Mouse (Mus musculus): ENCODE data around the gene Rnd2. TPM values are rescaled to one million over a fixed set of nuclear protein-coding genes. Genes with fewer than 3 reads are reported as not detected.
A peak's percentile ranks its signal among the peaks of the same experiment; 100 is the strongest.

The Rnd2 gene
- total and polyA plus RNA-seq, 2 experiments from 2014 or later: 5.1 to 6.1 TPM

GRCm38 (mm10) chr11:101519364-101519763, 54.6 kb downstream of the Rnd2 start:
- WGBS: 88% methylated on average over 6 of the region's 6 CpGs
- H3K9me3 ChIP-seq (replicated peaks; ENCODE audit: control insufficient read depth, low read length): no peaks in the 10 kb centered on the region
- H3K4me3 ChIP-seq (ENCODE audit: low read depth, low read length): no peak overlapping the region
- DNase-seq (ENCODE audit: low spot score): no peak
- no peaks in the 10 kb centered on the region for H3K27me3 ChIP-seq (ENCODE audit: control insufficient read depth, insufficient read depth, low read length)
- TF ChIP-seq EP300 (IDR thresholded peaks at IDR 0.05; ENCODE audit: low read depth) (no peak), CTCF (IDR thresholded peaks at IDR 0.05; ENCODE audit: low read depth) (no peak)
- no peak overlapping the region for H3K27ac ChIP-seq (ENCODE audit: low read depth)
- no peaks in the 10 kb centered on the region for H3K4me1 ChIP-seq (ENCODE audit: control insufficient read depth, insufficient read depth)
- H3K36me3 ChIP-seq (replicated peaks; ENCODE audit: control insufficient read depth, insufficient read depth, low read length): peaks cover 18% of the 10 kb centered on the region
- ATAC-seq (ENCODE audit: insufficient read depth, low read depth): no peak
- H3K9ac ChIP-seq (replicated peaks; ENCODE audit: low read depth, low read length): no peak overlapping the region
- H3K4me2 ChIP-seq (ENCODE audit: low read depth, low read length): no peak overlapping the region

Small RNAs within 50 kb of the gene (microRNA-seq; reads per million reads assigned to microRNA genes)
- 2.9 reads per million, percentile 12 among the genes with 10 or more reads in this experiment for gene Mir6929

Other genes with a start within 250 kb of the Rnd2 start
- 12.0 and 16.4 TPM in 2 replicates for gene Ezh1, start 238.5 kb upstream of the Rnd2 start, total RNA-seq (2014; rRNA removed; ENCODE audit: low replicate concordance)
- 12.1 and 13.1 TPM in 2 replicates for gene Ezh1, start 238.5 kb upstream of the Rnd2 start, polyA plus RNA-seq (2015; fragmentation: Nextera tagmentation; extraction: Ambion mirVana)
- 159 and 253 TPM in 2 replicates for gene Ramp2, start 219.0 kb upstream of the Rnd2 start, total RNA-seq (2014; rRNA removed; ENCODE audit: low replicate concordance)
- 181 and 182 TPM in 2 replicates for gene Ramp2, start 219.0 kb upstream of the Rnd2 start, polyA plus RNA-seq (2015; fragmentation: Nextera tagmentation; extraction: Ambion mirVana)
- gene Vps25, start 211.3 kb upstream of the Rnd2 start, total RNA-seq (2014; rRNA removed; ENCODE audit: low replicate concordance): 99.2 and 116 TPM in 2 replicates
- gene Vps25, start 211.3 kb upstream of the Rnd2 start, polyA plus RNA-seq (2015; fragmentation: Nextera tagmentation; extraction: Ambion mirVana): 125 and 130 TPM in 2 replicates
- gene Wnk4, start 204.4 kb upstream of the Rnd2 start, total RNA-seq (2014; rRNA removed; ENCODE audit: low replicate concordance): 2.0 and 3.2 TPM in 2 replicates
- 3.8 and 4.0 TPM in 2 replicates for gene Wnk4, start 204.4 kb upstream of the Rnd2 start, polyA plus RNA-seq (2015; fragmentation: Nextera tagmentation; extraction: Ambion mirVana)
- not detected in 2 replicates for gene Cntd1, start 186.0 kb upstream of the Rnd2 start, total RNA-seq (2014; rRNA removed; ENCODE audit: low replicate concordance)
- gene Cntd1, start 186.0 kb upstream of the Rnd2 start, polyA plus RNA-seq (2015; fragmentation: Nextera tagmentation; extraction: Ambion mirVana): 0.22 and 0.56 TPM in 2 replicates
- gene Coa3, start 185.9 kb upstream of the Rnd2 start, total RNA-seq (2014; rRNA removed; ENCODE audit: low replicate concordance): 175 and 216 TPM in 2 replicates
- 189 and 206 TPM in 2 replicates for gene Coa3, start 185.9 kb upstream of the Rnd2 start, polyA plus RNA-seq (2015; fragmentation: Nextera tagmentation; extraction: Ambion mirVana)
- gene Becn1, start 162.7 kb upstream of the Rnd2 start, total RNA-seq (2014; rRNA removed; ENCODE audit: low replicate concordance): 73.0 and 88.2 TPM in 2 replicates
- 98.9 and 107 TPM in 2 replicates for gene Becn1, start 162.7 kb upstream of the Rnd2 start, polyA plus RNA-seq (2015; fragmentation: Nextera tagmentation; extraction: Ambion mirVana)
- gene Psme3, start 148.8 kb upstream of the Rnd2 start, total RNA-seq (2014; rRNA removed; ENCODE audit: low replicate concordance): 44.7 and 52.2 TPM in 2 replicates
- gene Psme3, start 148.8 kb upstream of the Rnd2 start, polyA plus RNA-seq (2015; fragmentation: Nextera tagmentation; extraction: Ambion mirVana): 47.8 and 52.0 TPM in 2 replicates
- 1.8 and 2.0 TPM in 2 replicates for gene Aoc2, start 139.9 kb upstream of the Rnd2 start, total RNA-seq (2014; rRNA removed; ENCODE audit: low replicate concordance)
- gene Aoc2, start 139.9 kb upstream of the Rnd2 start, polyA plus RNA-seq (2015; fragmentation: Nextera tagmentation; extraction: Ambion mirVana): 0.16 and 0.30 TPM in 2 replicates
- 14.4 and 23.9 TPM in 2 replicates for gene Aoc3, start 134.4 kb upstream of the Rnd2 start, total RNA-seq (2014; rRNA removed; ENCODE audit: low replicate concordance)
- 2.5 and 2.8 TPM in 2 replicates for gene Aoc3, start 134.4 kb upstream of the Rnd2 start, polyA plus RNA-seq (2015; fragmentation: Nextera tagmentation; extraction: Ambion mirVana)
- gene G6pc, start 97.4 kb upstream of the Rnd2 start, total RNA-seq (2014; rRNA removed; ENCODE audit: low replicate concordance): 0.50 TPM in 1 of 2 replicates, not detected in the other
- gene G6pc, start 97.4 kb upstream of the Rnd2 start, polyA plus RNA-seq (2015; fragmentation: Nextera tagmentation; extraction: Ambion mirVana): 0.05 TPM in 1 of 2 replicates, not detected in the other
- 16.8 and 37.5 TPM in 2 replicates for gene Aarsd1, start 47.4 kb upstream of the Rnd2 start, total RNA-seq (2014; rRNA removed; ENCODE audit: low replicate concordance)
- gene Aarsd1, start 47.4 kb upstream of the Rnd2 start, polyA plus RNA-seq (2015; fragmentation: Nextera tagmentation; extraction: Ambion mirVana): 31.9 and 32.5 TPM in 2 replicates
- 3.7 TPM in 1 of 2 replicates, not detected in the other for gene Gm27029, start 40.2 kb upstream of the Rnd2 start, total RNA-seq (2014; rRNA removed; ENCODE audit: low replicate concordance)
- gene Gm27029, start 40.2 kb upstream of the Rnd2 start, polyA plus RNA-seq (2015; fragmentation: Nextera tagmentation; extraction: Ambion mirVana): 7.3 and 8.2 TPM in 2 replicates
- 5.8 and 7.5 TPM in 2 replicates for gene Rundc1, start 39.9 kb upstream of the Rnd2 start, total RNA-seq (2014; rRNA removed; ENCODE audit: low replicate concordance)
- 10.3 and 11.7 TPM in 2 replicates for gene Rundc1, start 39.9 kb upstream of the Rnd2 start, polyA plus RNA-seq (2015; fragmentation: Nextera tagmentation; extraction: Ambion mirVana)
- 32.8 and 40.7 TPM in 2 replicates for gene Ptges3l, start 39.7 kb upstream of the Rnd2 start, total RNA-seq (2014; rRNA removed; ENCODE audit: low replicate concordance)
- gene Ptges3l, start 39.7 kb upstream of the Rnd2 start, polyA plus RNA-seq (2015; fragmentation: Nextera tagmentation; extraction: Ambion mirVana): 86.9 and 93.5 TPM in 2 replicates
- gene Rpl27, start 22.7 kb upstream of the Rnd2 start, total RNA-seq (2014; rRNA removed; ENCODE audit: low replicate concordance): 796 and 938 TPM in 2 replicates
- gene Rpl27, start 22.7 kb upstream of the Rnd2 start, polyA plus RNA-seq (2015; fragmentation: Nextera tagmentation; extraction: Ambion mirVana): 242 and 248 TPM in 2 replicates
- gene Ifi35, start 16.6 kb upstream of the Rnd2 start, total RNA-seq (2014; rRNA removed; ENCODE audit: low replicate concordance): 26.3 and 28.9 TPM in 2 replicates
- 23.9 and 24.2 TPM in 2 replicates for gene Ifi35, start 16.6 kb upstream of the Rnd2 start, polyA plus RNA-seq (2015; fragmentation: Nextera tagmentation; extraction: Ambion mirVana)
- gene Vat1, start 1.2 kb downstream of the Rnd2 start, total RNA-seq (2014; rRNA removed; ENCODE audit: low replicate concordance): 82.0 and 84.2 TPM in 2 replicates
- 19.5 and 19.7 TPM in 2 replicates for gene Vat1, start 1.2 kb downstream of the Rnd2 start, polyA plus RNA-seq (2015; fragmentation: Nextera tagmentation; extraction: Ambion mirVana)
- gene Brca1, start 87.0 kb downstream of the Rnd2 start, total RNA-seq (2014; rRNA removed; ENCODE audit: low replicate concordance): 4.7 and 5.2 TPM in 2 replicates
- 0.94 and 1.9 TPM in 2 replicates for gene Brca1, start 87.0 kb downstream of the Rnd2 start, polyA plus RNA-seq (2015; fragmentation: Nextera tagmentation; extraction: Ambion mirVana)
- 101 and 157 TPM in 2 replicates for gene Nbr1, start 87.2 kb downstream of the Rnd2 start, total RNA-seq (2014; rRNA removed; ENCODE audit: low replicate concordance)
- gene Nbr1, start 87.2 kb downstream of the Rnd2 start, polyA plus RNA-seq (2015; fragmentation: Nextera tagmentation; extraction: Ambion mirVana): 45.1 and 47.2 TPM in 2 replicates
- gene Tmem106a, start 117.2 kb downstream of the Rnd2 start, total RNA-seq (2014; rRNA removed; ENCODE audit: low replicate concordance): 2.7 and 8.3 TPM in 2 replicates
- 4.2 TPM in 2 replicates for gene Tmem106a, start 117.2 kb downstream of the Rnd2 start, polyA plus RNA-seq (2015; fragmentation: Nextera tagmentation; extraction: Ambion mirVana)
- gene Gm11634, start 134.3 kb downstream of the Rnd2 start, total RNA-seq (2014; rRNA removed; ENCODE audit: low replicate concordance): not detected in 2 replicates
- not detected in 2 replicates for gene Gm11634, start 134.3 kb downstream of the Rnd2 start, polyA plus RNA-seq (2015; fragmentation: Nextera tagmentation; extraction: Ambion mirVana)
- 44.1 and 44.5 TPM in 2 replicates for gene Rdm1, start 162.2 kb downstream of the Rnd2 start, total RNA-seq (2014; rRNA removed; ENCODE audit: low replicate concordance)
- 38.1 and 40.4 TPM in 2 replicates for gene Rdm1, start 162.2 kb downstream of the Rnd2 start, polyA plus RNA-seq (2015; fragmentation: Nextera tagmentation; extraction: Ambion mirVana)
- gene Arl4d, start 200.5 kb downstream of the Rnd2 start, total RNA-seq (2014; rRNA removed; ENCODE audit: low replicate concordance): 8.1 and 12.2 TPM in 2 replicates
- gene Arl4d, start 200.5 kb downstream of the Rnd2 start, polyA plus RNA-seq (2015; fragmentation: Nextera tagmentation; extraction: Ambion mirVana): 9.9 and 11.3 TPM in 2 replicates